Mouse (Mus musculus) forelimb bud, embryonic 11.5 days (tissue): ENCODE data around the gene Sec1.

Experiments used
- DNase-seq: peaks from one replicate; pipeline ENCODE4 v3.0.0-alpha.2; 2012; ENCODE audit warnings: low read depth, low spot score

Sec1 gene

DNA sequence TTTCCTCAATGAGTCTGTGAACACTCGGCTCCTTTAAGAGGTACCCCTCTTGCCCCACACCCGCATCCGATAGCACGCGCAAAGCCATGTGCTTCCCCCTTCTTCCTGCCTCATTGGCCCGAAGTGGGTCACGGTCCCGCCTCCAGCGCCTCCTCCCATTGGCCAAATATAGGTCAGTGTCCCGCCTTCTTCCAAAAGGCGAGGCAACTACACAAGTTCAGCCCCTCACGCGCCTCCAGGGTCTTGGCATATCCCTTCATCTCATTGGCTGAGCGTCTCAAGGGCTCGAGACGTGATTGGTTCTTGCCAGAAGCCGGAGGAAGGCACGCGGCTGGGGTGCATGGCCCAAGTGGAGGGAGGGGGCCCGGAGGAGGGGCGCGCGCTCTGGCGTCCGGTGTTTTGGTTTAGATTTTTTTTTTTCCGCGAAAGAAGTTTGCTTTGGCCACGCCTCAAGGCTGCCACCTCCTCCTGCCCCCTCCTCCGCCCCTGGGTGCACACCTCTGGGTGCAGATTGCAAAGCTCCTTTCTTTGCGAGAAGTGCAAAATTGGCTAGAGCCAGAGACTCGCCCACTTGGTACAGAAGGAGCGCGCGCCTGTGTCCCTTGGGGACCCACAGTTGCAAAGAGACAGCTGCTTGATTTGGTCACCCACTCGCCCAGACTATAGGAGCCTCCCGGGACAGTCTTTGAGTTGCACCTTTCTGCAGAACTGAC lies 10.7 kb upstream of the Sec1 start, which contains the start of gene Dbp:
Gene Dbp, plus strand, starts transcription at position 359 of the 713 bp plus-strand sequence.
- peak; percentile 100 for DNase-seq

DNA sequence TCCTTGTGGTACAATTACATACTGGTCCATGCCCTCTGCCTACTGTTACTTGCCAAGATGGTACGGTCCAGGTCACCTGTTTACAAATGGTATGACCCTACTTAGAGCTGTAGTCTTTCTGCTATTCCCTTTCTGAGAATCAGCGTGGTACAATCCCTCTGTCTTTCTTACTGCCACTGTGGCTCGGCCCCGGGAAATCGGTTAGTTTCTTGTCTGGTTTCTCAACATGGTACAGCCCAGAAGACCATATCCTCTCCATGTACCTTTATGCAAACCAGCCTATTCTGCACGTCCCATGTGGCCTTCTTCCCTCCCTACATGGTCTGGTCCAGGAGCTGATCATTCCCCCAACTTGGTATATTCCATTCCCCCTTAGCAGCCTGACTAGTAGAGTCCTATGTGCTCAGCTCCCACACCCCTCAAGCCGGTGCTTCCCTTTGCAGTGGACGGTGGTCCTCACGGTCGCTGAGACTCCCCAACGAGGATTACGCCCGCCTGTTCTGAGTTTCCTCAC lies 9.9 kb upstream of the Sec1 start:
- DNase-seq, result peak; percentile 88

DNA sequence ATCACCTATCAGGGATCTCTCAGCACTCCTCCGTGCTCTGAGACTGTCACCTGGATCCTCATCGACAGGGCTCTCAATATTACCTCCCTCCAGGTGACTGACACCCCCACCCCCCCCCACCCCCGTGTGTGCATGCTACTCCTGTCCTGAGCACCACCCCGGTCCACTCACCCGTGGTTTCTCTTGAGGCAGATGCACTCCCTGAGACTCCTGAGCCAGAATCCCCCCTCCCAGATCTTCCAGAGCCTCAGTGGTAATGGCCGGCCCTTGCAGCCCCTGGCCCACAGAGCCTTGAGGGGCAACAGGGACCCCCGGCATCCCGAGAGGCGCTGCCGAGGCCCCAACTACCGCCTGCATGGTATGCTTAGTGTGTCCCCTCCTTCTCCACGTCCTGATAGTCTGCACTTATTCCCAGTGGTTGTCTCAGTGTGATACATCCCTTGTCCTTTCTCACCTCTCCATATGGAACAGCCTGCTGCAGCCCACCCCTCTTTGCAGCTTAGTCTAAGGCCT lies 9.4 kb upstream of the Sec1 start:
- no peak for DNase-seq

DNA sequence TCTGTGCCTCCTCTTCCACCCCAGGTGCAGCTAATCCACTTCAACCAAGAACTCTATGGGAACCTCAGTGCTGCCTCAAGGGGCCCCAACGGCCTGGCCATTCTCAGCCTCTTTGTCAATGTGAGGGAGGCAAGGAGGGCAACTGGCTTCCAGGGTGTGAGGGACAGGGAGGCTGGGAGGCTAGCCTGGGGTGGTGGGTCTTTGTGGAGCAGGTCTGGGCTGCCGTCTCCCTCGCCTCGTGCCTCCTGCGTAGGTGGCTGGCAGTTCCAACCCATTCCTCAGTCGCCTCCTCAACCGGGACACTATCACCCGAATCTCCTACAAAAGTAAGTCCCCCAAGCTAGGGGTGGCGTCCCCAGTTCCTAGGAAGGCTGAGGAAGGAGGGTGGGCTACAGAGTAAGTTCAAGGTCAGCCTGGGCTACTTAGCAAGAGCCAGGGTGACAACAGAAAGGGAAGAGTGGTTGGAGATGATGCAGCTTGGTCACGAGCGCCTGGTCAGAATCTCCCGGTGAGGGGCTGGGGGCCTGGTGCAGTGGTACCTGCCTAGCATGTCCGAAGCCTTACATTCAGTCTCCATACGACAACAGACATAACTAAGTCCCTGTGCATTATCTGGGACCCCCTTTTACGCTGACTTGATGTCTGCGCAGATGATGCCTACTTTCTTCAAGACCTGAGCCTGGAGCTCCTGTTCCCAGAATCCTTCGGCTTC lies 8.8 kb upstream of the Sec1 start:
- DNase-seq, result no peak

GRCm38 (mm10) chr7:45702316-45702715 lies 8.1 kb upstream of the Sec1 start:
- no peak for DNase-seq

- no peak for DNase-seq
Observed at GRCm38 (mm10) chr7:45701607-45702006, 7.4 kb upstream of the Sec1 start.

DNA sequence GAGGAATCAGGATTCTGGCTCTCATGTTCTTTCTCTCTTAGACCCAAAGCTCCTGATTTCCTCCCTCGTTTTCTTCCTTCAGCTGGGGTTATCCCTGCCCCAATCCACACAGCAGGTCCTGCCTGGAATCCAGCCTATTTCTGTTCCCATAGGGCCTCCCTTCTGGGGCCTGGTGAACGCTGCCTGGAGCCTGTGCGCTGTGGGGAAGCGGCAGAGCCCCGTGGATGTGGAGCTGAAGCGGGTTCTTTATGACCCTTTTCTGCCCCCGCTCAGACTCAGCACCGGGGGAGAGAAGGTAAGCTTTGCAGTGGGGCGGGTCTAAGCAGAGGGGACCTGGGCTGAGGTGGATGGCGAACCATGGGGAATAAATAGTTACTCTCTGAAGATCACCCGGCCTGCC lies 6.9 kb upstream of the Sec1 start:
- DNase-seq, result no peak

GRCm38 (mm10) chr7:45700301-45701015 lies 6.3 kb upstream of the Sec1 start:
- DNase-seq, result peak; percentile 77

DNA sequence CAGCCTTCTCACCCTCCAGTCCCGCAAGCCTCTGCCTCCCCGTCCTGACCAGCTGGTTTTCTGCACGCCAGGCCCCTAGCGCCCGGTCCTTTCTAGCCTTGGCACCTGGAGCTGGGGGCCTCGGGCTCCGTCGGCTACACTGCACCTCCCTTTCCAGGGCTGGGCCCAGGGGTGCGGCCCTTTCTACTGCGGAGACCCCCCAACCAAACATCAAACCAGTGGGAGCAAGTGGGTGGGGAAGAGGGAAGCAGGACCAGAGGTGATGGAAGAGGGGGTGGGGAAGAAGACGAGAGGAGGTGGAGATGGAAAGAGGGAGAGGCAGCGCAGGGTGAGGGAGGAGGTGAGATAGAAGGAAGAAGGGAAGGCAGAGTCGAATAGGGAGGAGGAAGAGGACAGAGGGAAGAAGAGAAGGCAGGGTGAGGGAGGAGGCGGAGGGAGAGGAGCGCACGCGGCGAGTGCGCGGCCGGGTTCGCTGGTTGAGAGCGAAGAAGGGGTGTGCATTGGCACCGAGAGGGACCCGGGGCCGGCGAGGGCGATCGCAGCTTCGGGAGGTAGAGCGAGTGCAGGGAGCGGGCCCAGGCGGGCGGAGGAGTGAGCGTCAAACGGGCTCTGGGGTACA lies 5.4 kb upstream of the Sec1 start, which contains the start of gene Car11:
Gene Car11, plus strand, starts transcription at position 321 of the 619 bp plus-strand sequence.
- no peak for DNase-seq

DNA sequence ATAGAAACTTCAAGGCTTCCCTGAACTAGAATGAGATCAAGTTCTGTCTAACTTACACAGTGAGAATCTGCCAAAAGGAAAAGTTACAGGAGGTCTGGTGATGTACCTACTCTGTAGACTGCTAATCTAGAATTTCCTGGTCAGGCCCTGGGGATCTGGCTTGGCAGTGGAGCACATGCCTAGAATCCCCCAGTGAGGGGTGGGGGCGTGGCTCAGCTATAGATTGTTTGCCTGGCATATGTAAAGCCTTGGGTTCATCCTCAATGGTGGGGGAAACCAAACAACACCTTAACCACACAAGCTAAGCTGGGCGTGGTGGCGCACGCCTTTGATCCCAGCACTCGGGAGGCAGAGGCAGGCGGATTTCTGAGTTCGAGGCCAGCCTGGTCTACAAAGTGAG lies 3.7 kb upstream of the Sec1 start:
- no peak for DNase-seq

DNA sequence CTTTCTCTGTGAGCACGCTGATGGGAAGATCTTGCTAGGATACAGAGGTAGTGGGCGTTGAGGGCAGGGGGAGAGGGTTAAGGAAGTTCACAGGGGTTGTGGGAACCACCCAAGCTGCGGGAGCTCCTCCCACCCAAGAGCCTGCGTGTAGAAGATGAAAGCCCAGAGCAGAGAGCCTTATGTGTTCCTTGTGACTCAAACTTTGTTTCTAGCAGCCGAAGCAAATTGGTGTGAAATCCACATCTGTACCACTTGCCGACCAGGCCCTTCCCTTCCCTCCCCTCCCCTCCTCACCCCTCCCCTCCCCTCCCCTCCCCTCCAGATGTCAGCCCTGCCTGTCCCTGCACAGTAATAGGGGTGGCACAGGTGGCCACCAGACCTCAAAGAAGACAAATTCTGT lies 896 bp upstream of the Sec1 start:
- peak; percentile 55 for DNase-seq

DNA sequence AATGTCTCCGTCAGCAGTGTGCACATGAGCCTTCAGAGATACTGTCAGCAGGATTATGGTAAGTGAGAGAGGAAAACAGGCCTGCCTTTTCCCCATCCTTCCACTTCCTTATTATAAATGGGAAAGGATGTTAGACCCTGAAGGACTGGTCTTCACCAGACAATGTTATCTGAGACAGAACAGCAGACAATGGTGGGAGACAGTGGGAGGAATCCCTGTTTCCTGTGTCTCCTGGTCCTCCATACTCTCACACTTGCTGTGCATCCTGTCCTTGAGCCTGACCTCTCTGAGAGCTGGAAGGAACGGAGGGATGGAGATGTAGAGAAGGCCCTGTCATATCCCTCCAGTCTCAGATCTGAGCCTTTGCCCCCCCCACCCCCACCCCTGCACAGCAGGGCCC lies 1.8 kb downstream of the Sec1 start:
- no peak for DNase-seq

DNA sequence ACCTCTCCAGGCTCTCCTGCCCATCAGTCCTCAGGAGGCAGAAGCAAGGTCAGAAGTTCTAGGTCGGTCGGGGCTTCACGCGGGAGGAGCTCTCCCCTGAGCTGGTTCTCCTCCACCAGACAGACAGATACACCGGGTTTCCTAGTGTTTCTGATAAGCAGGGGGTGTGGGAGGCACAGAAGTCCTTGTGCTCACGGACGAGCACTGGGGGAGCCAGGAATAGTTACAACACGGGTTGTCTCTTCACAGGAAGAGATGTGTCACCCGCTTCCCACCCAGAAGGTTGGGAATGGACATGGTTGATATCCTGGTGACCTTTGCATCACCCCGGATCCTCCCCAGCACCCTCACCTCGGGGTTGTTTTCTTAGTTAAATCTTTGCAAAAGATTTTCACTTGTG lies 4.4 kb downstream of the Sec1 start:
- DNase-seq, result no peak

DNA sequence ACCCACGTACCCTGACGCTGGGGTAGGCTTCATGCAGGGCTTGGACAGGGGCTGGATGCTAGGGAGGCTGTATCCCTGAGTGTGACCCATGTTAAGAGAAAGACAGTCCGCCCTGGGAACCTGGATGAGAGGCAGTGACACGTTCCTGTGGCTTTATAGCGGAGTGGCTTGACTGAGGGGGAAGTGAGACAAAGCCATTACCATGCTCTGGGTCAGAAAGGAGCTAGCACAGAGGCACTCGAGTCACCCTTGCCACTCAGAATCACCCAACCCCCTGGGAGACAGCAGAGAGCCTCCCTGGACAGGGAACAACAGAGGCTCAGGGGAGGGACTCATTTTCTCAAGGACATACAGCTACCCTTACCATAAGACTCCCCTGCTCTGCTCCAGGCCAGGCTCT lies 5.1 kb downstream of the Sec1 start:
- DNase-seq, result no peak

GRCm38 (mm10) chr7:45686841-45687240 lies 7.4 kb downstream of the Sec1 start:
- DNase-seq, result no peak

DNA sequence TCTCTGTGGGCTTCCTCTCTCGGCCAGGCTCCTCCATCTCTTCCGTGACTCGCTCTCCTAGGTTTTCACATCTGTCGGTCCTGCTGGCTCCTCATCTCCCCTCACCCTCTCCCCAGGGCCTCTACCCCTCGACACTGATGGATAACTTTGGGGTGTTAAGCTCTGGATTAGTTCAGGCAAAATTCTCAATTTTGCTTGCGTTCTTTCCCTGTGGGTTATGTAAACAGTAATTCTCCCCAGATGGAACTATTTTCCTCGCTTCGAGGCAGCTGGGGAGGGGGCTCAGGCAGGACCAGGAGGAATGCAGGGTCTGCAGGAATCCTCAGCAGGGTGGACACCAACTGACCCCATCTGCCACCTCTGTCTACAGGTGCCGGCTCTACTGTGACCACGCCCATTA lies 8.4 kb downstream of the Sec1 start:
- DNase-seq, result no peak

DNA sequence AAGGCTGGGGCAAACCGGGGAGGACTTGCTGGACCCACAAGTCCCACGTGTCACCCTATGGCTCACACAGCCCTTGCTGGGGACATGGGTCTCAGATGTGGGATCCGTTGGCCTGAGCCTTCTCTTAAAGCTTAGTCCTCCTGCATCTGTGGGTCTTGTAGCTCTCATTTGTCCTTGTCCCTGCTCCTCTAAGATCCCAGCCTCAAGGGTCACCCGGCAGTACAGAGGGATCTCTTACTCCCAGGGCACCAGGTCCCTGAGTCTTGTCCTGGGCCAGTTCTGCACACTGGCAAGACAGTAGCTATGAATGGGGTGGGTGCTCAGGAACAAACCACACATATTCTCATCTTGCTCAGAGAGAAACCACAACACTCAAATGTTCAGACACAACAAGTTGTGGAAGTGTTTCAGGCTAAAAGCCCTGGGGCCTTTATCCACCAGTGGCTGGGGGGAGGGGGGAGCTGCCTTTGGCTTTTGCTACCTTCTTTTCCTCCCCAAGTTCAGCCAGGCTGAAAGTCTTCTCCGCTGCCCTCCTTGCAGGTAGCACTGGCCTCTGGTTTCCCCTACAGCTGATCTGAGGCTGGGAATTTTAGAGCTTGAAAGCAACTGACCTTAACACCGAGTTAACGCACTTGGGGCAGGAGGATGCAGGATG lies 10.7 kb downstream of the Sec1 start, which contains the start of gene Ntn5:
Gene Ntn5, plus strand, starts transcription at position 627 of the 655 bp plus-strand sequence.
- no peak for DNase-seq

DNA sequence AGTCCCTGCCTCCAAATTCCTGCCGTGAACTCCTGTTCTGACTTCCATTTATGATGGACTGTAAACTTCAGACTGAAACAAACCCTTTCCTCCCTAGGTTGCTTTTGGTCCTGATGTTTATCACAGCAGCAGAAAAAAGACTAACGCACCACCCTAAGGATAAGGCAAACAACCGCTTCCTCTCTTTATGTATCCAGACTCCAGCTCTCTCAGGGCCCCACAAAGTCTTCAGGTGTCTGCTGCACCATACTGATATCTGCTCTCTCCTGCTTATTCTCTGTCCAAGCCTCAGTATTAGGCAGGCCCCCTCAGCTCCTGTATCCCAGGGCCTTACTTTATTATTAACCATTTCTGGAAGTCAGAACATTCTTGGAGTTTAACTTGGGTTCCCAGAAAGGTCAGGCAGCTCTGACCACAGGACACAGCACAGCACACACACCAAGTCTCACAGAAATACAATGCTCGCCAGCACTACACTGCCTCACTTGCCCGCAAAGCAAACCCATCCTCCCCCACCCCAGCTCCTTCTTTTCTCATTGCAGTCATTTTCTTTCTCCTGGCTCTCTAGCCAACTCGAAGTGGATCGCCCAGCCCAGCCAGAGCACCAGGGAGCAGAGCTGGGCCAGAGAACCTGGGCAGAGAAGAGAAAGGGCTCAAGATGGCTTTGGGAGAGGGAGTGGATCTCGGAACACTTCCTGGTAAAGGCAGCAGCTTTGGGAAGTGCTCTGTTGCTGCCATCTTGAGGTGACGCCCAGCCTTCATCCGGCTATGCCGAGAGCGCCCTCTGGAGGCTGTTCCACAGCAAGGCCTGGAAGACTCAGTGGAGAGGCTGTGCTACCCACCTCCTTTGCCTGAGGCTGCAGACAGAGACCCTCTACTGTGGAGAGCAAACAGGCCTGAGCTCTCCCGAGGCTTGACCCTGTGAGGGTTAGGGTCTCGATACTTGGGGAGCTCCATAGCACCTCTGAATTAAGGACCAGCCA lies 11.8 kb downstream of the Sec1 start:
- peak; percentile 94 for DNase-seq

DNA sequence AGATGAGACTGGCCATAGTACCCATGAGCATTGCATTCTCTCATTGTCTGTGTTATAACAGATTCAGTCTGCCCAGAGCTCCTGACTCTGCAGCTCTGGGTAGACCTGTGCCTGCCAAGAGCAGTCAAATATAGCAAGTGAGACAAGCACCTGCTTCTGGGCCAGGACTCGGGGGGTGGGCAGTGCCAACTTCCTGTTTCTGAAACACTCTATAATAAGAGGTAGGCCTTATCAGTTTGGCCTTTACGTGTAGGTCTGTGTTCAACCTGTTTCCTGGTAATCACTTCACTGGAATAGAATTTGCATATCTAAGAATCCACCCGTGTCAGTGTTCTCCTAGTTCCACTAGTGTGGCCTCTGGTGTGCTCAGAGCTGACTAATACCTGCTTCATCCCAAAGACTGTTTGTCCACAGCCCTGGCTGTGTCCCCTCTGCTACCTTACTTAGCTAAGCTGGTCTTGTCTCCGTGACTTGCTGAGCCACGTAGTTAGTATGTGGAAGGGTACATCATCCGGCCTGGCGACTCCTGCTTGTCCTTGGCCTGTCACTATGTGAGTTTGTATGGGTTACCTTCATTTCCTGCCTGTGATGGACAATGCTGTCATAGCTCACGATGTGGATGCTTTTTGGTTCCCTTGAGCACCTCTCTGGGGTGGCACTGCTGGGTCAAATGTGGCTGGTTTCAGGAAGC lies 13.0 kb downstream of the Sec1 start:
- no peak for DNase-seq
